Mouse (Mus musculus) left cerebral cortex, adult 9 months (tissue): ENCODE measurements around the gene Ctsd.

Experiments
- DNase-seq, 2 experiments: peaks; one replicate each; pipeline ENCODE4 v3.0.0; 2022; ENCODE audit warnings: low spot score in 2 of 2

The Ctsd gene

GRCm38 (mm10) chr7:142374413-142375015, 13.3 kb downstream of the Ctsd start:
- no peak for DNase-seq

- no peak for DNase-seq
Observed at GRCm38 (mm10) chr7:142373641-142374412, 14.0 kb downstream of the Ctsd start, which contains the start of gene Ifitm10. Gene Ifitm10, minus strand, starts transcription at chr7:142373753.

DNA sequence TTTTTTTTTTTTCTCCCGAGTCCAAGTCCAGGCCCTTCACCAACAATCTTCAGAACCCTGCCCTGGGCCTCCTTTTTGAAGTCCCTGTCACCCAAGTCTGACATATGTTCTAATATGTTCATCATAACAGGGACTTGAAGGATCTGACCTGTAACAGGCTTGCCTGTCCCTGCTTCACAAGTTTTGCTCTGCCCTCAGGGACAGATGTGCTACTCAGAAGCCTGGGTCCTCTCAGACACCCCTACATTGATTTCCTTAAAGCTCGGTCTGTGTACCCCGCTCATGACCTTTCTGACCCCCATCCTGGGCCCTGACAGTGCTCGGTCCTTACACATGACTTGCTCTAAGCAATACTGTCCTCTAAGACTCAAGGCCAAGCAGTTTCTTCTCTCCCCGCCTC, 14.8 kb downstream of the Ctsd start:
- DNase-seq = no peak

DNA sequence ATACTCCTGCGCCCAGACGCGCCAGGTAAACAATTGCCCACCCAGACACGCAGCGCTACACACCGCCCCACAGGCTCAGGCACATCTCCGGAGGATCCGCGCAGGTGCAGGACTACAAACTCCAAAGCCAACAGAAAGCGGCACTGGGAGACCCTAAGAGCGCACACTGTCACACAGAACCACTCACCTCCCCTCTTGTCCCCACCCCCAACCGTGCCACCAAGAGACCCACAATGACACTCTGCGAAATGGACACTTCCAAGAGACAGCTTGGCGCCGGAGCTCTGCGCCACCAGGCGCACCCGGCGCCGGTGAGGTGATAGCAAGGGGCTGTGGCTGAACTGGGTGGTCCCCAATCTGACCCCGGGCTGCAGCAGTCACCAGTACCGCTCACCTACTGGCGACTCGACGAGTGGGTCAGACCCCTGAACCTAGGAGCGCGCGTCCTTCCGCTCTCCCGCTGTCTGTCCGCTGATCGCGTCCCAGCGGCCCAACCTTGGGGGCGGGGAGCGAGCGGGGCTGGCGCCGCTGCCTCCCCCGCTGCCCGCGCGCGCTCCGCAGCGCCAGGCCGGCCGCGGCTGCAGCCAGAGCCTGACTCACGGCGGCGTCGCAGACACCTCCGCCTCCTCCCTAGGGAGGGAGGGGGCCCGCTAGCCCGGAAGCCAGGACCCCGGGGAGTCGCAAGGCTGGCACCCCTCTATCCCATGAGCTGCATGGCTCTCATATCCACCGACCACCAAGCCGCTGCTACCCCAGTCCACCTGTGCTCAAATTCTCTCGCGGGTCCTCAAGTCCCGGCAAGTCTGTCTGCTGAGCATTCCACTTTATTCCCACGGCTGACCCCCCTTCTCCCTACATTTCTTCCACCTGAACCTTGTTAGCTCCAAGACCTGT, 15.8 kb downstream of the Ctsd start:
- no peak for DNase-seq

DNA sequence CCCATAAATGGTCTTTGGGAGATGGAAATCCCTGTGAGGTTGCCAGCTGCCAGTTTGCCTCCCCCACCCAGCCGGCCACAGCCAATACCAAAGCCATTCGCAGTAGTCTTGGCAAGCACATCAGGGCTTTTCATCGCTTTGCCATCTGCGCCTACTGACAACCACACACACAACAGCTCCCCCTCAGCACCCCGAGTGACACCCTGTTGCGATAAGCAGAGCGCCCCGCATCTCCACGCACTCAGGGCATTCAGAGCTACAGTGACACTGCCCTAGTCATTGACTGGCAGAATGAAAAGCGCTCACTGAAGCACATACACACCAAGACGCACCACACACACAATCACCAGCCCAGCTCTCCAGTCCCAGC, 16.5 kb downstream of the Ctsd start:
- DNase-seq = peak in 1 of 2 experiments; percentile 73

- no peak for DNase-seq
Observed at GRCm38 (mm10) chr7:142370937-142371336, 16.9 kb downstream of the Ctsd start.

- no peak for DNase-seq
Observed at GRCm38 (mm10) chr7:142369820-142370219, 18.0 kb downstream of the Ctsd start.

DNA sequence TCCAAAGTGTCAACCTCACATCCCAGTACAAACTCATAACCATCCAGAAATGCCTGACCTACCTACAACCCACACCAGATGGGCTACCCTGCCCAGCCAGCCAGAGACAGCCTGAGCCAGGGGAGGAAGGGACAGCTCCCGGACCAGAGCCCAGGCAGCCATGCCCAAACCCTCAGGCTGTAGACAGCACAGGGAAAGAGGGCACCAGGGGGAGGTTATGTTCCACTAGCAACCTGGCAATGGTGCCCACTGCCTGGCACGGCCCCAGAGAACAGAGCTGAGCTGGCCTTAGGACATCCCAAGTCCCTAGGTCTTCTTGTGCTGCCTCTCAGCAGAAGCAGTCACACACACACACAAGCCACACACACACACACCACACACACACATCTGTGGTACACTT, 19.0 kb downstream of the Ctsd start:
- no peak for DNase-seq

- DNase-seq = no peak
Observed at GRCm38 (mm10) chr7:142363107-142363506, 24.7 kb downstream of the Ctsd start.

GRCm38 (mm10) chr7:142360743-142361142, 27.1 kb downstream of the Ctsd start:
- DNase-seq = no peak

DNA sequence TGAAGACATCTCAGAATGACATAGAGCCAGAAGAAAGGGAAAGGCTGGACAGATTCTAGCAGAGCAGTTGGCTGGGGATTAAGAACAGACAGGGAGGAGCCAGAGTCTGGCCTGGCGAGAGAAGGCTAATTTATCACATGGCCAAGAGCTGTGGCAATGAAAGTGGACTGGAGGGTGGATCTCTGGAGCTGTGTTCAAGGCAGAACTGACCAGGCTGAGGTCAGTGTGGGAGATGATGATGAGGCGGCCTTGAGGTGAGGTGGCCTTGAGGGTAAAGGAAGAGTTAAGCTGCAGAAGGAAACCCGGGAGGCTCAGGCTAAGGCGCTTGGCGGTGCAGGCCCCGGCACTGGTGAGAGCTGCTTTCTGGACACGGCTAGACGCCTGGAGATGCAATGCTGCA, 28.7 kb downstream of the Ctsd start:
- no peak for DNase-seq

DNA sequence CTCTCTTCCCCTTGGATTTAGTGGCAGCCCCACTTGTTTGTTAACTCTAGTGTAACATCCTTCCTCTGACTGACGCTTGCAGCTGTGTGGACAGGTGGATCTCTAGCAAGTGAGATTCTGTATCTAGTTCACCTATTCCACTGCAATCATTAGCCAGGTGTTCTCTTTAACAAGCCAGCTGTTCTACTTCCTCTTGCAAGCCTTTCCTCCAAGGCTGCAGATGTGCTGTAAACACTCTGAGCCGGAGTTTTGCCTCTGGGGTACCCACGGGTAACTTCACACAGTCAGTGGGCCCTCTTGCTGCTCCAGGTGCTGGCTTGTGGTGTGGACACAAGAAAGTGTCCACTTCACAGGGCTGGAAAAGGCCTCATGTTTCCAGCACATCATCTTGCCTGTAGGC, 30.3 kb downstream of the Ctsd start:
- no peak for DNase-seq

GRCm38 (mm10) chr7:142354661-142355233, 33.1 kb downstream of the Ctsd start:
- no peak for DNase-seq

DNA sequence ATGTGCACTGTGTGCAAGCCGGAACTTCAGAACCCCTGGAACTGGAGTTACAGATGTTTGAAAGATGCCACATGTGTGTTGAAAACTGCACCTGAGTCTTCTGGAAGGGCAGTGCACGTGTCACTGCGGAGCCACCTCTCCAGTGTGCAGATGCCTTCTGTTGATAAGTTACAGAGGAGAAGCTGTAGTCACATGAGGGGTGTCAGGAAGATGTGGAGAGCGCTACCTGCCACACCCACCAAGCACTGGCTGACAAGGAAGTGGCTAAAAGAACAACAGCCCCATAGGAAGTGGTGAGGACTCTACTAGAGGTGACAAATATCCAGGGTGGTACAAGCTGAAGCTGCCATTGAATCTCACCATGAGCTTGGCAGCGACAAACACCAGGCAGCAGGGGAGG, 34.0 kb downstream of the Ctsd start:
- DNase-seq = no peak

DNA sequence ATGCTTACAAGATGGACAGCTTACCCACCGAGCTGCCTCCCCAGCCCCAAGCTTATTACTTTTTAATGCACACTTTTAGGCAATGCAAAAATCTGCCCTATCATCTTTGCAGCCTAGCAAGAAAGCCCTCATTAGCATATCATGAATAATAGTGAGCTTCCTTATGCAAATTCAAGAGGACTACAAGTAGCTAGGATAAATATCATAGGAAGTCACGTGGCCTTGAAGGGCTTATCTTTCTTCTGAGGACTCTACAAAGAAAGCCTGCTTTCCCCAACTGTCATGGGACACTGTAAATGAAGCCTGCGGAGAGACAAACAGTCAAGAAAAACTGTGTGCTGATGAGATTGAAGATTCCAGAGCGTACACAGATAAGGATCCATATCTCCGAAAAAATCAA, 36.3 kb downstream of the Ctsd start:
- DNase-seq = no peak

DNA sequence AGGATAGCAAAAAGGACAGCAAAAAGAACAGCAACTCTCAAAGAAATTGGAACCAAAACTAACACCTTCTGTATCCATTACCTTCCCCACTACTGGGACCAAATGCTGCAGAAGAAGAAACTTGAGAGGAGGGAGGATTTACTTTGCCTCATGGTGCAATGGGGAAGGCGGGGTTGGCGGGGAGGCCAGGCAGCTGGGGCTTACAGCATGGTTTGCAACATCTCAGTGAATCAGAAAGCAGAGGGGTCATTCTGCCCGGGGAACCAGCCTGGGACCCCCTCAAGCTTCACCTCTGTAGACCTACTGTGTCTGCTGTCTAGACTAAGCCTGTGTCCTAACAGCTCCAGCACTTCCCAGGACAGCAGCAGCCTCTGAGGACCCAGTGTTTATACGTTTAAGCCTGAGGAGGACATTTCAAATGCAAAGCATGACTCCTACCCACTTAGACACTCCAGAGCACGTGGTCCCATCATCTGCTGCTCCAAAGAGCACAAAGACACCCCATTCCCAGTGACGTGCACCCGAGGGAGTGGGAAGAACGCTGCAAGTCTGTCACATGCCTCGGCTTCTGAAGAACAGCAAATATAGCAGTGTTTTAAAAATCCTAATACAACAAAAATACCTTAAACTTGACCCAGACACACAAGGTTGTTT, 38.4 kb downstream of the Ctsd start:
- peak; percentile 45 to 62 for DNase-seq

GRCm38 (mm10) chr7:142347542-142347941, 40.3 kb downstream of the Ctsd start:
- no peak for DNase-seq

- no peak for DNase-seq
Observed at GRCm38 (mm10) chr7:142342247-142342640, 45.6 kb downstream of the Ctsd start.

DNA sequence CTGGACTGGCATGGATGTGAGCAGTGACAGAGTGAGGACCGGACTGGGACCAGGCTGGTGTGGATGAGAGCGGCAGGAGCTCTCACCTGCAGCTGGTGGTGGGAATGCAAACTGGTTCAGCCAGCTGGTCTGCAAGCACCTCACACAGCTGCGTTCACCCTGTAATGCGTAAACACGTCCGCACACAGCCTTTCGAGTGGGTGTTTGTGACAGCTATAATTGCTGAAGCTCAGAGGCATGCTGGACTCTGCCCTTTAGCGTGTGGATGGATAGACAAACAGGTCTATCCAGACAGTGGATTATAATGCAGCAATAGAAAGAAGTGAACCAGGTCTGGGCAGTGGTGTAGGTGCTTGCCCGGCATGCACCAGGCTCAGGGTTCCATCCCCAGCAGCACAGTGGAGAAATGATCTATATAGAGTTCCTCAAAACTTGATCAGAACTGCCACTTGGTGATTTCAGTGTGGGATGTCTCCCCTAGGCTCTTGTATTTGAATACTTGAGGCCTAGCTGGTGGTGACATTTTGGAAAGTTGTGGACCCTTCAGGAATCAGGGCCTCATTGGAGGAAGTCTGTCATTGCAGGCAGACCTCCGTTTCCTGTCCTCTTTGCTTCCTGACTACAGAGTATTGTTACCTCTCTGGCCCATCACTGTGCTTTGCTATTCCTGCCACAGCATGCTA, 46.1 kb downstream of the Ctsd start:
- DNase-seq = no peak

DNA sequence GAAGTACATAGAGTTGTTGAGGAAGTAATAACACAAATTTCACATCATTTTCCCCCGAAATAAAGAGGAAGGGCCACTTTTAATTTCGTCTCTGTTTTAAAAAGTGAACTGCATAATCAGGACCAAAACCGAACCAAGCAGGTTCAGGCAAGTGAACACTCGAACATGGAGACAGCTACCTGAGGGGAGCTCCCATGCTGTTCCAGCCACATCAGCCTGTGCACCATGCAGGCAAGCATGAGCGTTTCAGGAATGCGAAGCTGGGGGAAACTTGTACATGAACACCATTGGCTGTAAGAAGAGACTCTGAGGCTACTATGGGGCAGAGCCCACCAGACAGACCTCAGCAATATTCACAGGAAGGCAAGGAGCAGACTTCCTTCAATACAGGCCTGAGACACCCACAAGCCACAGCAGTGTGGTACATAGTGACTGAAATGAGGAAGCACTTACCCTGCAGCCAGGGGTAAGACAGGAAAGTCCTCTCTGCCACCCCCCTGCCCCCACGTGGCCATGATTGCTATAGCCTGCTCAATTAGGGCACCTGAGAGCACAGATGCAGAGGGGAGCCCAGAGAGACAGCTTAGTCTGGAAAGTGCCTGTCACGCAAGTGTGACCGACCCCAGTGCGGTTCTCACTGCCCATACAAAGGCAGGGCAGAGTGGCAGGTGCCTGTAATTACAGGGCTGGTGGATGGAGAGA, 47.4 kb downstream of the Ctsd start:
- DNase-seq = peak in 1 of 2 experiments; percentile 15
